Mouse (Mus musculus) liver, postnatal 0 days (tissue): ENCODE results near the gene Elp5.

ENCODE experiments used
- CTCF ChIP-seq: sonication (generic); IDR thresholded peaks from 2 replicates; pipeline ENCODE4 v1.5.1; 2016; ENCODE audit warnings: antibody characterized with exemption, low read depth
- EP300 ChIP-seq: IDR thresholded peaks from 2 replicates; pipeline ENCODE4 v1.6.1; 2016; ENCODE audit warnings: antibody characterized with exemption, low read depth, mild to moderate bottlenecking

GRCm38 (mm10) chr11:69940962-69941361 lies 41.4 kb downstream of the Elp5 start:
- TF ChIP-seq EP300 (no peak), CTCF (no peak)
